Mouse (Mus musculus) stomach, postnatal 0 days (tissue): ENCODE data around the gene Ddah2.

Source experiments
- CTCF ChIP-seq: IDR thresholded peaks from 2 replicates; pipeline ENCODE4 v1.5.1; 2016; ENCODE audit warnings: antibody characterized with exemption, low read depth, mild to moderate bottlenecking, moderate library complexity
- EP300 ChIP-seq: optimal IDR thresholded peaks from 2 replicates; pipeline ENCODE3; 2016; ENCODE audit warnings: antibody characterized with exemption

DNA sequence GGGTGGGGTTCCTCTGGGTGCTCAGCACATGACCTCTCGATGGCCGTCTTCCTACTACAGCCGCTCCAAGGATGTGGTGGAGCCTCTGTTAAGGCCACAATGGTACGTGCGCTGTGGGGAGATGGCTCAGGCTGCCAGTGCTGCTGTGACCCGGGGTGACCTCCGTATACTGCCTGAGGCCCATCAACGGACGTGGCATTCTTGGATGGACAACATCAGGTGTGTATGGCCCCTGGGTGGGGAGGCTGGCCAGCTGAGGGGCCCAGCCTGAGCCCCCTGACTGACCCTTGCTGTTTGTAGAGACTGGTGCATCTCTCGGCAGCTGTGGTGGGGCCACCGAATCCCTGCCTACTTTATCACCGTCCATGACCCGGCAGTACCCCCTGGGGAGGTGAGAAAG is 46.4 kb upstream of the Ddah2 start:
- TF ChIP-seq CTCF, result no peak
- no peak for TF ChIP-seq EP300
